Mouse (Mus musculus) layer of hippocampus, postnatal 14 days (tissue): ENCODE measurements around the gene Ptgds. TPM values are rescaled to one million over a fixed set of nuclear protein-coding genes. Genes with fewer than 3 reads are reported as not detected.

Source experiments
- DNase-seq, 2 experiments: peaks; one replicate each; pipeline ENCODE4 v3.0.0; 2021 to 2022; ENCODE audit warnings: low spot score in 2 of 2, mixed read lengths in 1 of 2
- total RNA-seq, 2 experiments: library from RNA; stranded (reverse); gene quantifications; 2 replicates each; pipeline ENCODE4 v1.2.3; 2021

Gene Ptgds
- total RNA-seq, 2 experiments from 2014 or later = 234 to 420 TPM

DNA sequence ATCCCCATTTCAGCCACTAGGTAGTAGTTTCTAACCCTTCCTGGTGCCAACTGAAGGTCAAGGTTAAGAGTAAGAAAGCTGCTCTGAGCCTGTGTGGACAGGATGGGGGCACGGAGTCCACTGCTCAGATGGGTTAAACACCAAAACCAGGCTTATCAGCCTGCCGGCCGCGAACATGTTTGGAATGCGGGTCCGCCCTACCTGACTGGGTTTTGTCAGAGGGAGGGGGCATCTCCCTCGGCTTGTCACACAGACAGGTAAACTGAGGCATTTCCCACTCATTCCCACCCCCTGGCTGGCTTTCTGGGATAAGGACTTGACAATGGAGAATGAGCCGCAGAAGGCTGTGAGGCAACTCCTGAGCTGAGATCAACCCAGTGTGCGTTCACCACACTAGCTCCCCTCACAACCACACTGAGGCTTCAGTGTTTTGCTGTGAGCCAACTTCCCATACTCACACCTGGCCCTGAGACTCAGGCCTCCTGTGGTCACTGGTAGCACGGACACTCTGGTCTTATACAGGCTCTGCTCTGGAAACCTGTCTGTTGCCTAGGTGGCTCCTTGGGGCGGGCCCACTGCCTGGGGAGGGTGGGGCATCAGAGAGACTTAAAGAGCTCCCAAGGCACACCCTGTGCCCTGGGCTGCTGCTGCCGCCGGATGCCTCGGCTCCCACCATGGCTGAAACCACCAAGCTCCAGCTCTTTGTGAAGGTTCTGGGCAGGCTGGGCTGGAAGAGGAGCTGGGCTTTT, 13.5 kb downstream of the Ptgds start, which contains the start of gene Clic3:
Clic3 (plus strand) TSS at position 634 of the 749 bp plus-strand sequence.
- no peak for DNase-seq

DNA sequence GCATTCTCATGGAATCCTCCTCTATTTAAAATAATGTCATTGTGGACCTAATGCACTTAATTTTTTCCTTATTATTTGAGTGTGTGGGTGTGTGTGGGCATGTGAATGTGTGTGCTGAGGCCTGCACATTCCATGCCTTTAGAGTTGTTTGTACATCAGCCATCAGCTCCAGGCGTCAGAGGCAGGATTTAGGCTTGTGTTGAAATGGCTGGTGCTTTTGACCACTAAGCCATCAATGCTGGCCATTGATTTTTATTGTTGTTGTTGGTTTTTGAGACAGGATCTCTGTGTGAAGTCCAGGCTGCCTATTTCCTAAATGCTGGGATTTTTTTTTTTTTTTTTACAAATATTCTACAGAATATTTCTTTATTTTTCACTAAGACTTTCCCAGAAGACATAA, 16.9 kb downstream of the Ptgds start:
- no peak for DNase-seq

DNA sequence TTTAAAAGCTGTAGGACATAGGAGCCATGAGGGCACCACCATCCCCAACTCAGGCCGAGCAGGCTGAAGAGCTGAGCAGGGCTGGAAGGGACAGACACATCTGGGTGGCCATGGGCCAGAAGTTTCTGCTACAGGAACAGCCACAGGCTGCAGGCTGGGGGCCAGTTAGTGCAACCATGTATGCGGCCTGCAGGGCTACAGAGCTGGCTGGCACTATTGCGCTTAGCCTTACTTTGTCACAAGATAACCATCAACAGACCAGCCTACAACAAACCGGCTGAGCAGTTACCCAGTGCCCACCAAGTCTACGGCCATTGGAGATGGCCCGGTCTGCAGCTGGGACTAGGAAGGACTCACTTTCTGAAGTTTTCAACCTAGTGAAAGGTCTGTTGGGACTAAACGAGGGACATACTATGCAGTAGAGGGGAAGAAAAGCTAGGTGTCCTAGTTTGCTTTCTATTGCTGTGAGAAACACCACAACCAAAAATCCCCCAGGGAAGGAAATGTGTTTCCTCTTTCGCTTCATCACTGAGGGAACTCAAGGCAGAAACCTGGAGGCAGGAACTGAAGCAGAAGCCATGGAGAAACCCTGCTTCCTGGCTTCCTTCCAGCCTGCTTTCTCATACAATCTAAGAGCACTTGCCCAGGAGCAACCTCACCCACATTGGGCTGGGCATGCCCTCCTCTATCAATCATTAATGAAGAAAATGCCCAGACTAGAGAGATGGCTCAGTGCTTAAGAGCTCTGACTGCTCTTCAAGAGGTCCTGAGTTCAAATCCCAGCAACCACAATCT, 18.8 kb downstream of the Ptgds start:
- no peak for DNase-seq

DNA sequence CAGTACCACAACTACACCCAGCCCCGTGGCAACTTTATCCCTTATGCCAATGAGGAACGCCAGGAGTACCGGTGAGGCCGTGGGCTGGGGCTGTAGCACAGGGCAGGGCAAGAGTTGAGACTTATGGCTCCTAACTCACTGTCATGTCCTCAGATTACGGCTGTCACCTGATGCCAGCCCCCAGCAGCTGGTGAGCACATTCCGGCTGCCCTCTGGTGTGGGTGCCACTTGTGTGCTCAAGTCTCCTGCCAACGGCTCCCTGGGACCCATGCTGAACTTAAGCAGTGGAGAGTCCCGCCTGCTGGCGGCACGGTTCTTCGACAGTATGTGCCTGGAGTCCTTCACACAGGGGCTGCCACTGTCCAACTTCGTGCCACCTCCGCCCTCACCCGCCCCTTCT, 27.2 kb downstream of the Ptgds start:
- no peak for DNase-seq

DNA sequence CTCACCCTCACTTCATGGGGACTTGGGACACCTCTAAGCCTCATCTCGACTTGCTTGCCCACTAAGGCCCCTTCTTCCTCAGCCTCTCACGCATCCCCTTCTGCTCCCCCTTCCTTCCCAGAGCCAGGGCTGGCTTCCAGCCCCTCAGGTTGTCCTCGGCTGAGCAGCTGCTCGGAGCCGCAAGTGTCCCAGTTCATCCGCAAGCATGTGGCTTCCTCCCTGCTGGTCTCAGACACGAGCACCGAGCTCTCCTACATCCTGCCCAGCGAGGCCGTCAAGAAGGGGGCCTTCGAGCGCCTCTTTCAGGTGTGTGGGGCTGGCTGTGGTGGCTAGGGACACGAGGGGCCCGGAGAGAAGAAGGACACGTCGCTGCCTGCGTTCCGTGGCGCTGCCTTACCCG, 28.8 kb downstream of the Ptgds start:
- no peak for DNase-seq

DNA sequence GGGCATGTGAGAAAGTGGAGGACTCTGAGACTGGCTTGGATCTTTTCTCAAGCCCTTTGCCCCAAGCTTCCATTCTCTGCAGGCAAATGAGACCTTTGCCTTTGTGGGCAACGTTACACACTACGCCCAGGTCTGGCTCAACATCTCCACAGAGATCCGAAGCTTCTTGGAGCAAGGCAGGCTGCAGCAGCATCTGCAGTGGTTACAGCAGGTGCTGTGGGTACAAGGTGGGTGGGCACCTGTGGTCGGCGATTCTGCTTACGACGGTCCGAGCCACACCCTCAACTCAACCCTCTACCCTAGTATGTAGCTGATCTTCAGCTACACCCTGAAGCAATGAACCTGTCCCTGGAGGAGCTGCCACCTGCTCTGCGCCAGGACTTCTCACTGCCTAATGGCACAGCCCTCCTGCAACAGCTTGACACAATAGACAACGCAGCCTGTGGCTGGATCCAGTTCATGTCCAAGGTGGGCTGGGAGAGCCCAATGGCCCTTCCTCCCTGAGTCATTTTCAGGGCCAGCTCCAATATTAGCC, 33.5 kb downstream of the Ptgds start:
- DNase-seq = no peak

DNA sequence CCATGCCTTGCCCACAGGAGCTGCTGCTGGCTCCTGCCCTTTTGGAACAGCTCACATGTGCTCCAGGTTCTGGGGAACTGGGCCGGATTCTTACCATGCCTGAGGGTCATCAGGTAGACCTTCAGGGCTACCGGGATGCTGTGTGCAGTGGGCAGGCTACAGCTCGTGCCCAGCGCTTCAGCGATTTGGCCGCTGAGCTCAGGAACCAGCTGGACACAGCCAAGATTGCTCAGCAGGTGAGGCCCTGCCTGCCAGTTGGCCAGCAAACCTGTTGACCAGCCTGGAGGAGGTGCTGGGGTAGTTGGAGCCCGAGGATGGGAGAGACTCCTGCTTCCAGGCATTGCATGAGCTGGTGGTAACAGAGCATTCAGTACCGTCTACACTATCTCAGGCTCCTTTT, 35.6 kb downstream of the Ptgds start:
- no peak for DNase-seq

DNA sequence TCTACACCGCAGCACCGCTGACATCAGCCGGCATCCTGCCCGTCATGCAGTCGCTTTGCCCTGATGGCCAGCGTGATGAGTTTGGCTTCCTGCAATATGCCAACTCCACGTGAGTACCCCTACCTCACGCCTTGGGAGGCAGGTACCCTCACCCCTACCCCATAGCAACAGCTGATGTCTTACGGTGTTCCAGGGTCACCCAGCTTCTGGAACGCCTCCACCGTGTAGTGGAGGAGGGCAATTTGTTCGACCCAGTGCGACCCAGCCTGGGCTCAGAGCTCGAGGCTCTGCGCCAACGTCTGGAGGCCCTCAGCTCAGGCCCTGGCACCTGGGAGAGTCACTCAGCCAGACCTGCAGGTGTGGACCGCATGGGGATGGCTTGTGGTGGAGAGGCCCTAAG, 36.7 kb downstream of the Ptgds start:
- DNase-seq = no peak

DNA sequence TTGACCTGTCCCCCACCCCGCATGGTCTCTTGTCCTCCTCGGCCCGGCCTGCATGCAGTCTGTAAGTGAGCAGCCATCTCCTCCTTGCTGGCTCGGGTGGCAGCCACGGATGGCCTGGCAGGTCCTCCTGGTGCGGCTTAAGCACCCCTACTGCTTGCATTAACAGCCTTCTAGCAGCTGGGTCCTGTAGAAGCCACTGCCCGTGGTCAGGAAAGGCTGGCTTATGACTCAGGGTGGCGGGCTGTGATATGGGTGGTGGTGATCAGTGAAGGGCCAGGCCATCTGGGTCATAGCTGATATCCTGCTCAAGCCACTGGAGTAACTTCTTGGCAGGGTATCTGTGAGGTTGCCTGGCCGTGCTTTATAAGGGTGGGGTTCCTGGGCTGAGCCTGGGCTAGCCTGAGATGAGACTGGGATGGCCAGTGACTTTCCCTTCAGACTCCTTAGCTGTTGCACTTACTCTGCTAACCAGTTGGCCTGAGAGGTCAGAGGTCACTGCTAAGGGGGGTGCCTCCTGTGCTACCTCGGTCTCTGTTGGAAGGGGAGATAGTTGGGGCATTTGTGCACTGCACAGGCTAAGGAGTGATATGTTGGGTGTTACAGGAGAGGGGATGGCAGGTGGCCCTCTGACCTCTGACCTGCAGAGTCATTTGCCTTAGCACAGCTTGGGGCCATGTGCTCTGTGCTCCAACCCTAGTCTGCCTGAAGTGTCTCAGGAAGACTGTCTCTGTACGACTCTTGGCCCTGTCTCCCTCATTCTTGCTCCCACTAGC, 37.3 kb downstream of the Ptgds start:
- DNase-seq = no peak

DNA sequence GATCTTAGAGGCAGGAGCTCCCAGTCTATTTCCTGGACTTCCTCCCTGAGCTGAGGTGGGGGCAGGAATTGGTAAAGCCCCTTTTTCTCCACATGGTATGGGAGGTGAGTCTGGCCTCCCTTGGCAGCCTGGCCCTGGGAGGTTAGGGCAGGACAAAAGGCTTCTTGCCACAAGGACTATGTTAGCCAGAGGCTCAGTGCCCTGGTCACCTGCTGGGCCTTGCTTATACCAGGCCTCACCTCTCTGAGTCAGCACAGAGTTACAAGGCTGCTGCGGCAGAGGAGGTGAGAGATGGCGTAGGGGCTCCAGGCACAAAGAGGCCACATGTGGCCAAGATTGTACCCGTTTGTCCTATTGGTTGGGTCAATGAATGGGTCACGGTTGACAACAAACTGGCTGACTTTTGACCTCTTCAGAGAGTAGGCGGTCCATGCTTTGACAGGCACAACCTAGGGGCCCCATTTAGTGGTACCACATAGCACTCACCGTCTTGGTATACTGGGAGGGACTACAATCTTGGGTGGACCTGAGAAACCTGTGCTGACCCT, 38.5 kb downstream of the Ptgds start:
- no peak for DNase-seq

DNA sequence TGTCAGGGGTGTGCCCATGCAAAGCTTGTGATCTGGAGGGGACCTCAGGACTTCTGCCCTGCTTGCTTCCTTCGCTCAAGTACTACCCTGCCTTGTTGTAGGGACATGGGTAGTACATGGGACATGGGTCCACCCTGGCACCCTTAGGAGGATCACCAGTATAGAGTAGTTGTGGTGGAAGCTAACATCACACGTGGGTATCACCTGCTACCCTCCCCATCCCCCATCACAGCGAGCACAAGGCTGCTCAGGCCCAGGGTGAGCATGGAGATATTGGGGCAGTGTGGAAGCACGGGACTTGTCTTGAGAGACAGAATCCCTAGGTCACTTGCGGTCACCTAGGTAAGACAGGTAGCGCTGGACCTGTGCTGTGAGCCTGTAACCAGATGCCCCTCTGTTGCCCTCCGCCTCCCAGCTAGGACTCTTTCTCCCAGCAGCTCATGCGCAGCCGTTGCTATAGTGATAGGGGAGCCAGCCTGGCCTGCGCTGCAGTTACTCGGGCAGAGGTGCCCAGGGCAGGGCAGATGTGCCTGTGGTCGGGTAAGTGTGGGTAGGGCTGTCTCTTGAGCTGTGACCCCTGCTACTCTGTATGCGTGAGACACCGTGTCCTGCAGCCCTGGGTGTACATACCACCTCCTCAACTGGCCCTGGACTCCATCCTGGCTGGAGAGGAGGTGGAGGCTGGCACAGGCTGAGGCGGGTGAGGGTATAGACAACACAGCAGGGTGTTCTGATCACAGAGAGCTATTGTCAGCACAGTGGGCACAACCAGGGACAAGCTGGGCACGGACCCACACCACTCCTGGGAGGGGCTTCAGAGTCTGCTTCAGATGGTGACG, 39.2 kb downstream of the Ptgds start:
- peak in 1 of 2 experiments; percentile 23 for DNase-seq

DNA sequence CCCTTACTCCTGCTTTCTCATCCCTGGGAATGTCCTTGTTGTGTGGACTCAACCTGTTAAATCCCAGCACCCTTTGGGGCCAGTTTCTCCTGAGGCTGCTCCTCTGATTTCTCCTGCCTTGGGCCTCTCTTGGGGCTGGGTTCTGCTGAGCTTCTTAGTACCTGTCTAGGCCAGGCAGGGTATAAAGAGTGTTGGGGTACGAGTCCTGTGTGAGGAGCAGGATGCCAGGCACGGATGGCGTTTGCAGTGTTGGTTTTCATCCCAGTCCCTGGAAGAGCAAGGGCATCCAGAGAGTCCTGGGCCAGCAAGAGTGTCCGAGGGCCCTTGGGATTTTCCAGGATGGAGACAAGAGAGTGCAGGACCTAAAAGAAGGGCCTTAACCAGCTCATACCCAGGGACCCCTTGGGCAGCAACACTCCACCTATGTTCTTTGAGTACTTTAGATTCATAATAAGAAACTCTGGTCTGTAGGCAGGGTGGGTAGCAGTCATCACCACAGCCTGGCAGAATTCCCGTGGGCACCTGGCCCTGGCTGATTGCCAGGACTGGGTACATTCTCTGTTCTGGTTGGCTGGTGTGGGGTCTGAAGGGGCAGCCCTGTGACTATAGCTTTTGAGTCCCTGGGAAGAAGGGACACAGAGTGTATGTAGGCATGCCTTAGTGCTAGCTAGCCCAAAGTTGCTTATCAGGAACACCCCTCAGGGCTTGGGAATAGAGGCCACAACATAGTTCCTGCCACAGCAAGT, 40.2 kb downstream of the Ptgds start:
- DNase-seq = no peak

DNA sequence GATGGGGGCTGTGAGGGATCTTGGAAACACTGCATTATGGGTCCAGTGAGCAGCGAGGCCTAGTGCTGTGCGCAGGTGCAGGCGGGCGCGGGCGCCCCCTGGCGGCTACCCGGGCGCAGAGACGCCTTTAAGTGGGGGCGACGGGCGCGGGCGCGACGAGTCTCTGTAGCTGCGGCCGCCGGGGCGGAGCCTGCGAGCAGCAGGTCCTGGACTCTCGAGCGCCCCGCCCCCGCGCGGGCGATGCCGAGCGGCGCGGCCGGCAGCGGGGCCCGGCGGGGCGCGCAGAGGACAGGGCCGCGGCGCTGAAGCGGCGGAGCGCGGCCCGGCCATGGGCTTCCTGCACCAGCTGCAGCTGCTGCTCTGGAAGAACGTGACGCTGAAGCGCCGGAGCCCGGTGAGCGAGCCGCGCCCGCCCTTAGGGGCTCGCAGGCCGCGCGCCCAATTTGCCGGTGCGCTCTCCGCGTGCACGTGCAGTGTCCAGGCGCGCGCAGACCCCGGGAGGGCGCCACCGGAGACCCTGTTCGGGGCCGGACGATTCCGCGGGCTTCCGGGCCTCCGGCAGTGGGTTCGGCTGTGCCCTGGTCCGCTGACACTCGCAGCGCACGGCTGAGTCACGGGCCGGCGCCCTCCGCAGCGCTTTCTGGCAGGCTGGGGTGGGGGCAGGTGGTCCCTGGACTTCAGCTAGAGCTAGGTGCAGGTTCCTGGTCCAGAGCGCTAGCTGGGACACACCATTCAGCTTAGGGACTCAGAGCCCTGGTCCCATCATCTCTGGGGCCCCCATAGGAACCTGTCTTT, 41.2 kb downstream of the Ptgds start, which contains the start of gene Abca2:
Abca2 (plus strand) TSS at position 262 of the 795 bp plus-strand sequence.
- peak; percentile 94 to 95 for DNase-seq

DNA sequence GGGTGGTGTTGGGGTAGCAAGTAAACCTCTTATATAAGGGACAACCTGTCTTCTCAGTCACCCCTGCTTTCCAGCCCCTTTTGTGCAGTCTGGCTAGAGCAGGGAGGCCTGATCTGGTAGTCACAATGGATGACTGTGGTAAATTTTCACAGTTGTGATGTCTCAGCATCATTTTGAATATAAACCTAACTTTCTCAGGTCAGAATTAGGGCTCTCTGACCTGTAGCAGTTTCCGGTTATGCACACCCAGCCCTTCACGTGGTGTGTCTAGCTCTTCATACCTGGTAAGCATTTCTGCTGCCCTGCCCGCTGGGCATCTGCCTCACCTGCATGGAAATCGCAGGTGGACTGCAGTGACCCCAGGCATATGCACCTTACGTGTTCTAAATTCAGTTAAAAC, 42.6 kb downstream of the Ptgds start:
- no peak for DNase-seq

DNA sequence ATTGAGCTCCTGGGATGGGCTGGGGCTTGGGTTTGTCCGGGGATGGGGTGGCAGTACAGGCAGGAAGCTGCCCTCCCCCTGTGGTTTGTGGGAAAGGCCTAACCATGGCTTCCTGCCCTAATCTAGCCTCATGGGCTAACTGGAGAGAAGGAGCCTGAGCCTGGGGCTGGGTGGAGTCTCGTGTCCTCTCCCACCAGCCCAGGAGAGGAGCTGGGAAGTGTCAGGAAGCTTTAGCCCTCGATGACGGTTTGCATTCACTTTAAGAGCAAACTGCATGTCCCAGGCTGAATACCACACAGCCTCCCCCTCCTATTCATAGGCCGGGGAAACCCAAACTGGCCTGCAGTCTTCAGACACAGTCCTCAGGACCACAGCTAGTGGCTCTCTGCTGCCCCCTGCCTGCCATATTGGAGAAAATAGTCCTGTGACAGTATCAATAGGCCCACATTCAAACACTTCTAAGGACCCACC, 43.1 kb downstream of the Ptgds start:
- peak; percentile 63 to 77 for DNase-seq

DNA sequence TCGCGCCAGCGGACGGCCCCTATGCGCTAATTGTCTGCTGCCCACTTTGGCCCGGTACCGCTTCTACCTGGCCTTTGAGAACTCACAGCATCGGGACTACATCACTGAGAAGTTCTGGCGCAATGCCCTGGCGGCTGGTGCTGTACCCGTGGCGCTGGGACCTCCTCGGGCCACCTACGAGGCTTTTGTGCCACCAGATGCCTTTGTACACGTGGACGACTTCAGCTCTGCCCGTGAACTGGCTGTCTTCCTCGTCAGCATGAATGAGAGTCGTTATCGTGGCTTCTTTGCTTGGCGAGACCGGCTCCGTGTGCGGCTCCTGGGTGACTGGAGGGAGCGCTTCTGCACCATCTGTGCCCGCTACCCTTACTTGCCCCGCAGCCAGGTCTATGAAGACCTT, 44.4 kb downstream of the Ptgds start:
- DNase-seq = no peak

DNA sequence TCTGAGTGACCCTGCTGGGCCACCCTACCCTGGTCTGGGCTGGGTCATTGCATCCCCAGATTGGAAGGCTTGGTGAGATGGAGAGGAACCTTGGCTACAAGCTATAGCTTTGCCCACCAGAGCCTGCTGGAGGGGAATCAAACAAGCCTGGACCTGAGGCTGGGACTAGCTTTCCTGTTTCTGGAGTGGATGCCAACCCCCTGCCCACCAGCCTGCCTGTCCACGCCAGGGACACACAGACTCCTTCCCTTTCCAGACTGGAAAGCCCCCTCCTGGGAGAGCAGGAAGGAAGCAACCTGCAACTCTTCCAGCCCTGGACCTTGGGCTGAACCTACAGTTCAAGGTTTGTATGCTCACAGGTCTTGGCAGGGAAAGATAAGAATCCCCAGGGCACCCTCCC, 46.2 kb downstream of the Ptgds start:
- DNase-seq = no peak

DNA sequence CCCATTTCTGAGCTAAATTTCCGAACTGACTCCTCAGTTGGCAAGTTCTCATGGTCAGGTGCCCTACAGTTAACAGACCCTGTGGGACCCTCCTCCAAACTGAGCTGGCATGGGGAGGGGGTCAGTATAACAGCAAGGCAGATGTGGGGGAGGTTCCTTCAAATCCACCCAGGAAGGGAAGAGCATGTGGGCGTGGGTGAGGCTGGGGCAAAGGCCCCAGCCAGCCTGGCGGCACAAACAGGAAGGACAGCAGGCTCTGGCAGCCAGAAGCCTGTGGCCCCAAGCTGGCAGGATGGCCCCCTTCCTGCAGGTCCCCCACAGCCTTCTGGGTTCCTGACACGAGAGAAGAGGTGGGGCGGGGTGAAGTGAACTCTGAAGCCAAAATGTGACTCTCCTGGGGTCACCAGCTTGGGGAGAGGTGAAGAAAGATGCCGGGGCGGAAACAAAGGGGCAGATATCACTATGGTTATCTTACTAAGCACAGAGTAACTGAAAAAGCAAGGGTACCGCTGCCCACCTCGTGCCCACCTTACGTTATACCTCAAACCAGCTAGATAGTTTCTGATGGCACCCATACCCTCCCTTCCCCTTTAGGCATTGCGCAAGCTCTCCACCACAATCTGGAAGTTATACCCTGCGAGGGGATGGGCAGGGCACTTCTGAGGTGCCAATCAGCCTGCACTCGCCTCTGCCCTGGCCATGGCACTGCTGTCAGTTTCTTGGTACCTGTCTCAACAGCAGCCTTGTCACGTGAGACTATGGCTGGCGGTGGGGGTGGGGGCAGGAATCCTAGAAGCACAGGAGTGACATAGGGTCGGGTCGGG, 47.0 kb downstream of the Ptgds start, which contains the start of gene Fut7:
Fut7 (plus strand) TSS at position 681 of the 824 bp plus-strand sequence.
- no peak for DNase-seq
